7 mouse cellular contexts compared by ENCODE assay signal in the genomic region with DNA sequence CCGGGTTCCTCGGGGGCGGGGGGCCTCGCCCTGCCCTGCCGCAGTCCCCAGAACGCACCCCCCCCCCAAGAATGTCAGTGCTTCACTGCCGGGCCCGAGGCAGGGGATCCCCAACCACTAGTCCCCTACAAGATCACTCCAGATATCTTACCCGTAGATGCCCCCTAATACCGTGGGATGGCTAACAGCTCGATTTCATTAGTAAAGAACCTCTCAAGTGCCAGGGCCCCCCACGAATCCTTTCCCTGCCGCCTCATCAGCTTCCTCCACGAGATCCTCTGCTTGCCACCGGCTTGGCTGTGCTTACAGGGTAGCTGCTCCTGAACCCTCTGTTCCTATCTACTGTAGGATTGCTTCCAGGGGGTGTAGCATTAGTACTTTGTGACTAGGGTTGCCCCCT. TPM values are rescaled to one million over a fixed set of nuclear protein-coding genes. Genes with fewer than 3 reads are reported as not detected.
DNase-seq lines count a peak whose midpoint lies in the region; ATAC-seq and TF ChIP-seq lines count a peak whose summit lies in the region.

No protein-coding gene starts in this region.

- no peak for TF ChIP-seq POLR2A in bone marrow macrophage, adult 2 months (IDR thresholded peaks at IDR 0.05; ENCODE audit: borderline replicate concordance, low read depth, low read length)

- under 1% methylated on average over 10 of the region's 15 CpGs for WGBS in forebrain, postnatal 0 days

- no peak for TF ChIP-seq CTCF in left cerebral cortex, adult 2 months (IDR thresholded peaks at IDR 0.05)
- TF ChIP-seq CTCF in bone marrow macrophage, adult 2 months (IDR thresholded peaks at IDR 0.05; ENCODE audit: low read depth, low read length): no peak
- TF ChIP-seq CTCF in forebrain, postnatal 0 days (IDR thresholded peaks at IDR 0.05; ENCODE audit: low read depth): no peak

- intact Hi-C loops in left cerebral cortex, adult 2 months (cut with DNase I): loop anchor here (2.0 kb wide), 2 partner anchors 16 to 40 kb away; no protein-coding TSS in a partner anchor
- intact Hi-C loops in left cerebral cortex, postnatal 14 days (cut with DNase I): no loop called here

- H3K27me3 ChIP-seq in forebrain, postnatal 0 days (ENCODE audit: insufficient read depth, low read length): no peaks in the 10 kb centered on the region

- peaks cover 18% of the 10 kb centered on the region for H3K4me1 ChIP-seq in bone marrow macrophage, adult 2 months (ENCODE audit: control insufficient read depth, insufficient read depth, low read length)
- H3K4me1 ChIP-seq in forebrain, postnatal 0 days (ENCODE audit: insufficient read depth): peaks cover 10% of the 10 kb centered on the region

- peaks cover 31% of the 10 kb centered on the region for H3K36me3 ChIP-seq in forebrain, postnatal 0 days (ENCODE audit: insufficient read depth)

- H3K4me2 ChIP-seq in forebrain, postnatal 0 days (ENCODE audit: low read depth): peak overlapping the region; percentile 85

- H3K27ac ChIP-seq in left cerebral cortex, adult 2 months: peak overlapping the region; percentile 96
- peak overlapping the region; percentile 88 for H3K27ac ChIP-seq in bone marrow macrophage, adult 2 months (ENCODE audit: insufficient read depth, low read depth, low read length)
- peak overlapping the region; percentile 90 for H3K27ac ChIP-seq in forebrain, postnatal 0 days (ENCODE audit: low read depth, low read length)

- peak; percentile 17 for ATAC-seq in forebrain, postnatal 0 days

- H3K9me3 ChIP-seq in forebrain, postnatal 0 days (ENCODE audit: low read length): no peaks in the 10 kb centered on the region

- H3K9ac ChIP-seq in forebrain, postnatal 0 days: peak overlapping the region; percentile 96

- H3K4me3 ChIP-seq in left cerebral cortex, adult 2 months: peak overlapping the region; percentile 76
- H3K4me3 ChIP-seq in bone marrow macrophage, adult 2 months (ENCODE audit: insufficient read depth, low read length): peak overlapping the region; percentile 93
- peak overlapping the region; percentile 78 for H3K4me3 ChIP-seq in forebrain, postnatal 0 days (ENCODE audit: low read depth, low read length)

- DNase-seq in left cerebral cortex, adult 2 months (ENCODE audit: extremely low spot score in 1 of 2, low spot score in 2 of 2): no peak
- no peak for DNase-seq in left cerebral cortex, postnatal 14 days (ENCODE audit: low spot score in 2 of 2)
- DNase-seq in forebrain, postnatal 0 days: no peak
- peak; percentile 24 for DNase-seq in lung, postnatal 14 days
- DNase-seq in B cell, adult 2 months: no peak
- DNase-seq in adrenal gland, adult (ENCODE audit: inconsistent age in 2 of 2, low spot score in 1 of 2): no peak

RNA-seq across cellular contexts. Expression of a gene that starts 0.3 kb away (rescaled TPM):
- 10 to 100 TPM; 53.3 to 59.1 TPM for total RNA-seq in left cerebral cortex, adult 2 months (2021)
- total RNA-seq in left cerebral cortex, postnatal 14 days (2021): 10 to 100 TPM; 65.7 to 68.5 TPM
- polyA plus RNA-seq in bone marrow macrophage, adult 2 months (2012; ENCODE audit: insufficient read depth, insufficient read length, missing spikeins): 0.43 and 0.61 TPM in 2 replicates
- total RNA-seq in forebrain, postnatal 0 days (2014; rRNA removed): 70.7 and 104 TPM in 2 replicates
- polyA plus RNA-seq in forebrain, postnatal 0 days (2015; fragmentation: Nextera tagmentation; extraction: Ambion mirVana): 69.7 and 79.8 TPM in 2 replicates

RNA-seq across cellular contexts. Expression of a gene that starts 0.5 kb away (rescaled TPM):
- 10 to 100 TPM; 36.3 to 40.3 TPM for total RNA-seq in left cerebral cortex, adult 2 months (2021)
- total RNA-seq in left cerebral cortex, postnatal 14 days (2021): 10 to 100 TPM; 34.1 to 35.2 TPM
- 19.8 and 30.1 TPM in 2 replicates for polyA plus RNA-seq in bone marrow macrophage, adult 2 months (2012; ENCODE audit: insufficient read depth, insufficient read length, missing spikeins)
- 27.3 and 33.3 TPM in 2 replicates for total RNA-seq in forebrain, postnatal 0 days (2014; rRNA removed)
- polyA plus RNA-seq in forebrain, postnatal 0 days (2015; fragmentation: Nextera tagmentation; extraction: Ambion mirVana): 5.6 and 5.8 TPM in 2 replicates

RNA-seq across cellular contexts. Expression of a gene that starts 5.4 kb away (rescaled TPM):
- total RNA-seq in left cerebral cortex, adult 2 months (2021): not detected
- not detected for total RNA-seq in left cerebral cortex, postnatal 14 days (2021)
- polyA plus RNA-seq in bone marrow macrophage, adult 2 months (2012; ENCODE audit: insufficient read depth, insufficient read length, missing spikeins): not detected in 2 replicates
- not detected in 2 replicates for total RNA-seq in forebrain, postnatal 0 days (2014; rRNA removed)
- 3.1 TPM in 2 replicates for polyA plus RNA-seq in forebrain, postnatal 0 days (2015; fragmentation: Nextera tagmentation; extraction: Ambion mirVana)

RNA-seq across cellular contexts. Expression of a gene that starts 6.2 kb away (rescaled TPM):
- total RNA-seq in left cerebral cortex, adult 2 months (2021): 10 to 100 TPM; 24.1 to 26.3 TPM
- total RNA-seq in left cerebral cortex, postnatal 14 days (2021): 10 to 100 TPM; 24.9 to 25.3 TPM
- 20.5 and 23.6 TPM in 2 replicates for polyA plus RNA-seq in bone marrow macrophage, adult 2 months (2012; ENCODE audit: insufficient read depth, insufficient read length, missing spikeins)
- 30.0 and 33.9 TPM in 2 replicates for total RNA-seq in forebrain, postnatal 0 days (2014; rRNA removed)
- polyA plus RNA-seq in forebrain, postnatal 0 days (2015; fragmentation: Nextera tagmentation; extraction: Ambion mirVana): 26.9 and 28.6 TPM in 2 replicates

RNA-seq across cellular contexts. Expression of a gene that starts 6.5 kb away (rescaled TPM):
- total RNA-seq in left cerebral cortex, adult 2 months (2021): 1 to 10 TPM; 6.3 to 6.5 TPM
- 1 to 10 TPM; 5.3 to 6.7 TPM for total RNA-seq in left cerebral cortex, postnatal 14 days (2021)
- polyA plus RNA-seq in bone marrow macrophage, adult 2 months (2012; ENCODE audit: insufficient read depth, insufficient read length, missing spikeins): 32.9 and 36.4 TPM in 2 replicates
- 4.6 and 6.4 TPM in 2 replicates for total RNA-seq in forebrain, postnatal 0 days (2014; rRNA removed)
- 5.0 and 5.3 TPM in 2 replicates for polyA plus RNA-seq in forebrain, postnatal 0 days (2015; fragmentation: Nextera tagmentation; extraction: Ambion mirVana)
